In the genomic region with DNA sequence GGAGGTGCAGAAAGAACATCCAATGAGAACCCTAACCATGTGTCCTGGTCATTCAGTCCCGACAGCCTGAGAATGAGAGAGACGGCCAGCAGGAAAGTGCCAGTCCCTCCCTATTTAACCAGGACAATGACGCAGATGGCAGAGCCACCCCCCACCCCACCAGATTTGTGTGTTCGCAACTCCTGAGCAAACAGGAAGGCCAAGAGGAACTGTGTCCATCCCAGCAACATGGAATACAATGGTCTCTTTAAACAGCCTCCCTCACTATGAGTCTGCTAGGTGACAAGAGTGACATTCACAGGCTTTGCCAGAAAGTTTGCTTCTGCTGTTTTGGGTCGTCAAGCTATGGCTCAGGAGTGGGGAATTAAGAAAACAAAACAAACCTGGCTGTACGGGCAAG, we compare ENCODE assay signal across 11 mouse cellular contexts.
DNase-seq lines count a peak whose midpoint lies in the region; ATAC-seq lines count a peak whose summit lies in the region.
"Had no signal": no experiment of that assay in that cellular context is flagged by ENCODE, and none has a peak within 500 bp of the region (broad histone marks: within the 10 kb centered on the region; RNA-seq: fewer than 3 reads in every experiment).

No protein-coding gene starts in this region.

- no peak overlapping the region for H3K4me3 ChIP-seq in kidney, embryonic 14.5 days (ENCODE audit: low read length)
- no peak overlapping the region for H3K4me3 ChIP-seq in heart, embryonic 15.5 days
- H3K4me3 ChIP-seq in intestine, embryonic 15.5 days (replicated peaks): no peak overlapping the region
- H3K4me3 ChIP-seq: neural tube, embryonic 12.5 days had no signal

- H3K27ac ChIP-seq in kidney, embryonic 14.5 days (ENCODE audit: low read depth, low read length): peak overlapping the region; percentile 55; the same call in 1 of the 2 replicates
- peak overlapping the region; percentile 84 for H3K27ac ChIP-seq in heart, embryonic 15.5 days
- peak overlapping the region; percentile 90; the same call in 1 of the 2 replicates for H3K27ac ChIP-seq in intestine, embryonic 15.5 days
- H3K27ac ChIP-seq: macrophage; neural tube, embryonic 12.5 days had no signal

- WGBS in kidney, embryonic 14.5 days: 36% methylated on average over 6 of the region's 6 CpGs
- 40% methylated on average over 6 of the region's 6 CpGs for WGBS in heart, embryonic 15.5 days
- 54% methylated on average over 6 of the region's 6 CpGs for WGBS in intestine, embryonic 15.5 days

- H3K36me3 ChIP-seq in kidney, embryonic 14.5 days (ENCODE audit: control insufficient read depth, insufficient read depth, low read length): no peaks in the 10 kb centered on the region
- no peaks in the 10 kb centered on the region for H3K36me3 ChIP-seq in heart, embryonic 15.5 days
- no peaks in the 10 kb centered on the region for H3K36me3 ChIP-seq in intestine, embryonic 15.5 days

- H3K4me2 ChIP-seq in kidney, embryonic 14.5 days (replicated peaks; ENCODE audit: low read depth, low read length): no peak overlapping the region
- H3K4me2 ChIP-seq in heart, embryonic 15.5 days: peak overlapping the region; percentile 34
- H3K4me2 ChIP-seq in intestine, embryonic 15.5 days (replicated peaks): no peak overlapping the region
- H3K4me2 ChIP-seq: neural tube, embryonic 12.5 days had no signal

- ATAC-seq in kidney, embryonic 14.5 days (ENCODE audit: low FRiP score, low TSS enrichment): no peak
- ATAC-seq in heart, embryonic 15.5 days (replicated peaks; ENCODE audit: insufficient number of reproducible peaks, insufficient read depth, low FRiP score, low read depth): peak; percentile 40
- no peak for ATAC-seq in intestine, embryonic 15.5 days

- no peaks in the 10 kb centered on the region for H3K9me3 ChIP-seq in kidney, embryonic 14.5 days (ENCODE audit: control insufficient read depth, low read length)
- H3K9me3 ChIP-seq in heart, embryonic 15.5 days (replicated peaks): no peaks in the 10 kb centered on the region
- no peaks in the 10 kb centered on the region for H3K9me3 ChIP-seq in intestine, embryonic 15.5 days
- H3K9me3 ChIP-seq: neural tube, embryonic 12.5 days had no signal

- H3K9ac ChIP-seq in kidney, embryonic 14.5 days (ENCODE audit: low read depth, low read length): no peak overlapping the region
- H3K9ac ChIP-seq in heart, embryonic 15.5 days: no peak overlapping the region
- H3K9ac ChIP-seq in intestine, embryonic 15.5 days: no peak overlapping the region
- H3K9ac ChIP-seq: neural tube, embryonic 12.5 days had no signal

- no peak for DNase-seq in kidney, adult 8-10 months
- peak; percentile 51 to 66 for DNase-seq in lung, postnatal 4 days
- DNase-seq in cerebellum, adult 9-11 months: no peak
- DNase-seq in adrenal gland, adult 2 months: no peak
- no peak for DNase-seq in ovary, postnatal 36 days (ENCODE audit: low spot score)
- DNase-seq: gastrocnemius, postnatal 25 days had no signal

- H3K4me1 ChIP-seq in kidney, embryonic 14.5 days (ENCODE audit: control insufficient read depth, insufficient read depth, low read length): peaks cover 47% of the 10 kb centered on the region; the same call in 1 of the 2 replicates
- peaks cover 78% of the 10 kb centered on the region for H3K4me1 ChIP-seq in heart, embryonic 15.5 days (replicated peaks)
- peaks cover 24% of the 10 kb centered on the region for H3K4me1 ChIP-seq in intestine, embryonic 15.5 days (replicated peaks)

- no peaks in the 10 kb centered on the region for H3K27me3 ChIP-seq in kidney, embryonic 14.5 days (ENCODE audit: control insufficient read depth, insufficient read depth, low read length)
- no peaks in the 10 kb centered on the region for H3K27me3 ChIP-seq in heart, embryonic 15.5 days
- H3K27me3 ChIP-seq in intestine, embryonic 15.5 days (replicated peaks): no peaks in the 10 kb centered on the region
- H3K27me3 ChIP-seq: neural tube, embryonic 12.5 days had no signal

Comparison
In these comparisons a context has a peak if more than half of its experiments do, and no peak if none do; other contexts are left out.
1. DNase-seq: peak in lung, postnatal 4 days (2 of 2); none in kidney, adult 8-10 months (0 of 2), cerebellum, adult 9-11 months (single experiment), adrenal gland, adult 2 months (single experiment) and ovary, postnatal 36 days (single experiment).
2. Peak in every context shown above with its lines, with median percentiles within 50 percentile points of each other: H3K27ac ChIP-seq.